Mouse (Mus musculus): ENCODE measurements around the gene Snx29.

DNA sequence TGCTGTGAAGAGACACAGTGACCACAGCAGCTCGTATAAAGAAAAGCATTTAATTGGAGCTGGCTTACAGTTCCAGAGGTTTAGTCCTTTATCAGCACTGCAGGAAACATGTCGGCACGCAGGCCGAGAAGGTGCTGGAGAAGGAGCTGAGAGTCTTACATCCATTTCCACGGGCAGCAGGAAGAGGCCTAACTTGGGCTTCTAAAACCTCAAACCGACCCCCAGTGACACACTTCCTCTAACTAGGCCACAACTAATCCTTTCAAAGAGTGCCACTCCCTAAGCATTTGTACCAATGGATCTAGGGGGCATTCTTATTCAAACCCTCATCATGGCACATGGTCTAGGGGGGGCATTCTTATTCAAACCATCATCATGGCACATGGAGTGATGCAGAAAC, 406.4 kb downstream of the Snx29 start:
- no peak for TF ChIP-seq CTCF (IDR thresholded peaks at IDR 0.05; ENCODE audit: low read depth, low read length)
- TF ChIP-seq POLR2A (IDR thresholded peaks at IDR 0.05; ENCODE audit: borderline replicate concordance, low read depth, low read length), result no peak
